Mouse (Mus musculus): ENCODE results near the gene Zeb2.

DNA sequence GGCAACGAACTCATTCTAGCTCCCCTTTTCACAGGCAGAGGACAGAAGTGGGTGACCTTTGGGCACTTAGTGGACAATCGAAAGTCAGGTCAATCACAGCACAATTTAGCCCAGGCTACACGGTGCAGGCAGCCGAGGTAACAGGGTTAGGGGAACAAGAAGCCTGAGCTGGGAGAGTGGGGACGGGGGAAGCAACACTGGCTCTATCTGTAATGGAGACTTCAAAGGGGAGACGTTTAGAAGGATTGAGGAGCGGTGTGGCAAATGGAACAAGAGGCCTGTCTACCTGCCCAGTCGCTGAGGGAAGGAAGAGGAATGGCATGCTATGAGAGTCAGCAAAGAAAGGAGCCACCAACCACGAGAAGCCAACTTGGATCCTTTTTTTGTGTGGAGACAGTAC lies 57.0 kb downstream of the Zeb2 start:
- TF ChIP-seq GATA1 (IDR thresholded peaks at IDR 0.05; ENCODE audit: borderline replicate concordance, low read length), result no peak
- TF ChIP-seq FLI1 (IDR thresholded peaks at IDR 0.05; ENCODE audit: low read length), result no peak
